Mouse (Mus musculus) retina, embryonic 14.5 days (tissue): Measurements from ENCODE around the gene Nek11.
A peak's percentile ranks its signal among the peaks of the same experiment; 100 is the strongest.

Experiments used
- DNase-seq: peaks from one replicate; pipeline ENCODE4 v3.0.0-alpha.2; 2015; ENCODE audit warnings: low spot score

Gene Nek11

DNA sequence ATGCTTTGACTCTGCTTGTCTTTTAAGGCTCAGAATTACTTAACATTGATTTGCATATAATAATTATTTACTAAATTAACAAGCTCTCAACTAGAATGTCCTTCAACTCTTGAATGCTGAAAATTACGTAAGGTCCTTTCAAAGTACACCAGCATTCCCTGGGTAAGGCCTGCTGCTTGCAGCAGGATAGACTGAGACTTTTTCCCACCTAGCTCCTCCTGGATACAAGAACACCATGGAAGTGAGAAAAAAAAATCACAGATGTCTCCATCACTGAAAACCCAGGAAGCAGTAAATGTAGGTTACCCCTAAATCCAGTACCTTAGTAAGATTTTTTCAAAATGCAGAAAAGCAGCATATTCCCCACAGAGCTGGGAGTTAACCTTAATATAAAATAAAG is 82.6 kb downstream of the Nek11 start:
- no peak for DNase-seq

DNA sequence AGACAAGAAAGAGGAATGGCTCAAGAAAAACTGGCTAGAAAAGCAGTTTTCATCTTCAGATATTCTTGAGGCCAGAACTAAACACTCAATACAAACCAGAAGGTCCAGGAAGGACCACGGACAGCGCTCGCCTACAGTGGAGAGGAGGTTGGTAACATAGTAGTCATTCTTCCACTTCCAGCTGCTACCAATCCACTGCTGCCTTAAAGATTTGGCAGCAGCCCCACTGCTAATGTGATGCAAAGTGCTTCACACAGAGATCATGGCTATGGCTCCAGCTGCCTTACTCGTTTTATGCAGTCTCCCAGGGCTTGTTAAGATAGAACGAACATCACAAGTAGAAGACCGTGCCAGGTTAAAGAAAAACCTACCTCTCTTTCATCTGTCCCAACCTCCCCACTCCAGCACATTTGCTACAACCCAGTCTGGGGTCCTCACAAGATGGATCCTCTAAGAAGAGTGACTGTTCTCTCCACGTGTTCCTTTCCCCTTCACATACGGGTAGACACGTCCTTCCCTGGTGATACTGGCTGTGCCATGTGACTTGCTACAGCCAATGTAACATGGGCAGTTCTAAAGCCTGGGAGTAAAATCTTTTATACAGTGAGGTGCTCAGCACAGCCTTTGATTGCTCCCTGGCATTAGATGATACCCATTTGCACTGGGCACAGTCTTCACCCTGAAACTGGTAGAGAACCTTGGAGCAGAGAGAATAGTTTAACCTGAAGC is 85.6 kb downstream of the Nek11 start:
- DNase-seq = peak; percentile 20

DNA sequence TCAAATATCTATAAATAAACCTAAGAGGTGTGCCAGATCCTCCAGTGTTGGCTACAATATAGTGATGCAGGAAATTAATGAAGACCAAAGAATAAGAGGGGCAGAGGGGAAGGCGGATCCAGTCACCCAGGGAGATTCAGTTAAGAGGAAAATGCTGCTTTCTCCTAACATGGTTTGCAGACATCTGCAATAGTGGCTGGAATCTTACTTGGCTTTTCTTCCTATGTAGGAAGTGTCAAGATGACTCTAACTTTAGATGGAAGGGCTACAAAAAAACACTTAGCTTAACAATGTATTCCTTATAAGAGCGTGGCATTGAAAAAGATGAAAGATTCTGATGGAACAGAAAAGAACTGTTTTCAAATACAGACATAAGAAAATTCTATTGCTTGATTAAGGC is 89.3 kb downstream of the Nek11 start:
- DNase-seq = no peak

DNA sequence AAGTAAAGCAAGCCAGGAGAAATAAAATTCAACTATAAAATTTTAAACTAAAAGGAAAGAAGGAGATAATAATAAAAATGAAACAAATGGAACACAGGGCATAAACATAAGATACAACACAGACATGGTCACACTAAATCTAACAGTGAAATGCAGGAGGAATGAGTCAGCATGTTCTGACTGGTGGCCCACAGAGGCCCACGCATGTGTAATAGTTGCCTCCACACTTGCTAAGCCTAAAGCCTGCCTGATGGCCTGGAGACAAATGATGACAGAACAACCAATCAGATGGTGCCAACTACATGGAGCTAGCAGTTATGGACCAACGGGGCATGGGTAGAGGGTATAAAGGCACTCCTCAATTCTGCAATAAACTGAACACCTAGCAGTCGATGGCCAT is 93.1 kb downstream of the Nek11 start:
- no peak for DNase-seq

DNA sequence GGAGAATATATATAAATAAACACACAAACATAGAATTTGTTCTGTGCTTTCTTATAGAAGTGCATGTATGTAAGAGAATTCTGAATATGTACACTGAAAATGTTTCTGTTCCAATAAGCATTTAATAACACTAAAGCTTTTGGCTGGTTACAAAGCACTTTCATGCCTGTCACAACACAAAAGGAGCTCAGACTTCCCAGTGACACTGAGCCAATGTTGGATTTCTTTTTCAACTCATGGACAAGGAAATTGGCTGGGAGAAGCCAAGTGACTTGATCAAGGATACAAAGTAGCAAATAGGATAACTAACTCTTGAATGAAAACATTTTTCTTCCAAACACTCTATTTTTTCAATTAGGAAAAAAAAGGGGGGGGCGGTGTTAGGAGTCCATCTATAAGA is 93.9 kb downstream of the Nek11 start:
- DNase-seq = no peak

DNA sequence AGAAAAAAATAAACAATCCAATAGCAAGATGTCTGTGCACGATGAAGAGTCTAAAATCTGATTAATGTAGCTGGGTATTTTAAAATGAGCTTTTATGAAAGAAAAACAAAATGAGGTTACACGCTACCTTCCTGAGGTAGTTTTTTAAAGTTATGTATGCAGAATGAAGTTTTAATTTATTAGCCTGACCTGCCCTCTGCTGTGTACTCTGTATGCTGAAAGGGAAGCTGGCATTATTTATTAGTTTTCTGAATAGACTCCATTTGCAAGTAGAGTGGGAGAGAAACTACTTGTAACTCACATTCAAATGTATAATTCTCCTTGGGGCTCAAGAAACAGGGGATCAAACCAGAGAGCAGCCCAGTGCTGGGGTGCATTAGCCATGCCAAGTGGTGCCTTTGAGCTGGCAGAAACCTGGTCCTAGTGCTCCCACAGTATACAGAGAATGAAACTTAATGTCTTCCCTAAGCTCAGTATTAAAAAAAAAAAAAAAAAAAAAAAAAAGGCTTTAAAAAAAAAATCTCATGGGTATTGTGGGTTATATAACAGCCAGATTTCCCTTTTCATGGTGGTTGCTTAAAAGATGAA is 94.5 kb downstream of the Nek11 start:
- DNase-seq = no peak

DNA sequence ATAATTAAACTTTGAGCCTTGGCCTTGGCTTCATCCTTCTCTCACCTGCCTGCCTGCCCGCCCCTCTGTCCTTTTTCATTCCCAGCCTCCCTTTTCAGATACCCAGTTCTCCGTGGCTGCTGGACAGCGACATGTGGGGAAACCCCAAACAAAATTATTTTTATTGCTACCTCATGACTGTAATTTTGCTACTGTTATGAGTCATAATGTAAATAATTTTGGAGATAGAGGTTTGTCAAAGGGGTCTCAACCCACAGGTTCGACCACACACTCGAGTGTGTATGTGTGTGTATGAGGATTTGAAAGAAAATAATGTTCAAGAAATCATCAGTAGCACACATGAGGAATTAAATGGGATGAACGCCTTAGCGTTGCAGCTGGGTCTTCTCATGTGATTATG is 110.7 kb downstream of the Nek11 start:
- no peak for DNase-seq

DNA sequence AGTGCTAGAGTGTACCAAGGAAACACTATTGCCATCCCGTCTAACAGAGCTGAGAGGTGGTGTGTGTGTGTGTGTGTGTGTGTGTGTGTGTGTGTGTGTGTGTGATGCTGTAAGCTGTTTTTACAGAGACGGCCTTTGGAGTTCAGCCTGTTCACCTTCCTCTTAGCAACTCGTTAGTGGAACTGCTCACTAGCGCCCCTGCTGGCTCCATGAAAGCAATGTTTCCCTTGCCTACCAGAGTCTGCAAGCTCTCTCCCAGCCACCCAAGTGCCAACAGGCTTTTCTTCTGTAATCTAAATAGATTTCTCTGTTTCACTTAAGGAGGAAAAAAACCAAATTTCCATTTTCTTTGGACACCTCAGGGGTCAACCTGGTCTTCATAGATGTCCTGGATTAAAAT is 112.6 kb downstream of the Nek11 start:
- DNase-seq = peak; percentile 79

DNA sequence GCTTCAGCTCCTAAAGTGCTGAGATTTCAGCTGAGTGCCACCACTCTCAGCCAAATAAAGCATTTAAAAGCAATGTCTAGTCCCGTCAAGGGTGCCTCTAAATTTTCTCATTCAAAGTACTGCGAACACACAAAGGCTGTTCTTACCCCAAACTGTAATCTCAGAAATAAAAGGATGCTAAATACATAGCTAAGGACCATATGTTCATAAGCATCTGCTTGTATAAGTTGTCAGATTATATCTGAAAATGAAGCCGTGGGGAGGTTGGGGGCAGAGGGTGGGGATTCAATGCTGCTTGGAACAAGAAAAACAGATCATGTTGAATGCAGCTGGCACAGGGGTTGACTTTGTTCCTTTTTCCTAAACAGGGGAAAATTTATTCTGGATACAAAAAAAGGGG is 120.4 kb downstream of the Nek11 start:
- no peak for DNase-seq

DNA sequence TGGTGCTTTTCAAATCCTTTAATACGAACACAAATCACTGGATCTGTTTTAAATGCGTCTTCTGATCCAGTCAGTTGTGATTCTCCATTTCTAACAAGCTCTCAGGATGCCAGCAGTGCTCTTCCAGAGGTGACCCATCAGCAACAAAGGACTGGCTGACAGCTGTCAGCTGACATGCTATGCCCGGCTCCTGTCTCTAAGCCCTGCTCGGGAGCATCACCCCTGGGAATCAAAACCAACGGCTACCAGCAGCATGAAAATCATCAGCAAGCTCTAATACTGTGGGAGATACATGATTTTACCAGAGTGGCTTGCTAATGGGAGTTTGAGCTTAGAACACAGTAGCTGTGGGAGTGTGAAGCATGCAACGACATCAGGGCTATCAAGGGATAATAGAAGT is 121.0 kb downstream of the Nek11 start:
- peak; percentile 50 for DNase-seq

DNA sequence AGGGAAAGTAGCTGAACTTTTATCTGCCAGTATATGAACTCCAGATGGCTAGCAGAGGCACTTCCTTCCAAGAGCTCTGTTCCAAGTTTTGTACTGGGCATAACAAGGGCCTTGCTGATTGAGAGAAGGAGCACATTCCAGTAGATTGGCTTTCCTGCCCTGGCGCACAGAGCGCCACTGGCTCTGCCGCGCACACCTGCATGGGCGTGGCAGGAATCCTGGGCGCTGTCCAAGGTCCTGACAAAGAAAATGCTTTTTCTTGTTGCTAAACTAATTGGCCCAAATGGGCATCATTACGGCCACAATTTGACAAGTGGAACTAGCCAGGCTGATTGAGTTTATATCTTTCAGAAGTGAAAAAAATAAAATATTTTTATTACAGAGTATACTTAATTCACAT is 123.1 kb downstream of the Nek11 start:
- peak; percentile 68 for DNase-seq

DNA sequence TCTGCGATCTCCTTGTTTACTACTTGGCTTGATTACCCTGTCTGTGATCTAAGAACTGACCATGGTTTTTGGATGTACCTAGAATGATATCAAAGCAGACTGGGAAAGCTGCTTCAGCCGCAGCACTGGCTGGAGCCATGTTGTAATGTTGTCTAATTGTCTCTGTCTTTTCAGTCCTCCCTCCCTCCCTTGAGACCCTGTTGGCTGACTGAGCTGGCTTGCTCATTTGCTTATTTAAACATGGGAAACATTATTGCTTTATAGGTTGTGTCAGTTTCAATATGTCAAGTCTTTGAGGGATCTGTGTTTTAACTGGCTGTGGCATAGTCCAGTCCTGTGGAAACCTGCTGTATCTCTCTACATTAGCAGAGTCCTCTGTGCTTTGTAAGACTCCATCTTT is 132.2 kb downstream of the Nek11 start:
- DNase-seq = no peak

DNA sequence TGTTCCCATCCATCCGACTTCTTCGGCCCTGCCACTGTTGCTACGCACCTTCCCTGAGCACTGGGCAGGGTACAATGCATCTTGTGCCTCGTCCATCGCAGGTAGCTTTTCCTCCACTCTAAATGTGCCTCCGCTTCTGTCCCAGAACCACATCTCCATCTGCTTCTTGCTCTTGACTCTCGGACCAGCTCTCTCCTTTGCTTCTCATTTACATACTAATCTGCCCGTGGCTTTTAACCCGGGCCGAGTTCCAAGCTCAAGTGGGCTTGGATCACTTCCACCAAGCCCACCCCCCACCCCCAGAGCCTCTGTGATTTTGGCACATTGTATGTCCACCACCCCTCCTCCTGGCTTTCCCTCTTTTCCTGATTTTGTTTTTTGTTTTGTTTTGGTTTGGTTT is 137.7 kb downstream of the Nek11 start:
- no peak for DNase-seq

DNA sequence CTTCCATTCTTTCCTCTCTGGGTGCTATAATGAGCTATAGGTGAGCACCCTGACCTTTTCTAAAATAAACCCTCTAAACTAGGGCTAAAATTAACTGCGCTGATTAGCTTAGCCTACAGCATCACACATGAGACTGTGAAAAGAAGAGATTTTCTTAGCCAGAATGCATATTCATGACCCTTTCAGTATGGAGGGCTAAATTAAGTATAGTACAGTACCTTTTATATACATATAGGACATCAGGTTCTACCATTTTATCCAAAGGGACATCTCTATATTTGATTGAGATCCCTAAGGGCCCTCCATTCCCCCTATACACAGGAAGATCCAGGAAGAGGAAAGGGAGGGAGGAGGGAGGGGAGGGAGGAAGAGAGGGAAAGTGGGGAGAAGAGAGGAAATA is 141.2 kb downstream of the Nek11 start:
- no peak for DNase-seq

DNA sequence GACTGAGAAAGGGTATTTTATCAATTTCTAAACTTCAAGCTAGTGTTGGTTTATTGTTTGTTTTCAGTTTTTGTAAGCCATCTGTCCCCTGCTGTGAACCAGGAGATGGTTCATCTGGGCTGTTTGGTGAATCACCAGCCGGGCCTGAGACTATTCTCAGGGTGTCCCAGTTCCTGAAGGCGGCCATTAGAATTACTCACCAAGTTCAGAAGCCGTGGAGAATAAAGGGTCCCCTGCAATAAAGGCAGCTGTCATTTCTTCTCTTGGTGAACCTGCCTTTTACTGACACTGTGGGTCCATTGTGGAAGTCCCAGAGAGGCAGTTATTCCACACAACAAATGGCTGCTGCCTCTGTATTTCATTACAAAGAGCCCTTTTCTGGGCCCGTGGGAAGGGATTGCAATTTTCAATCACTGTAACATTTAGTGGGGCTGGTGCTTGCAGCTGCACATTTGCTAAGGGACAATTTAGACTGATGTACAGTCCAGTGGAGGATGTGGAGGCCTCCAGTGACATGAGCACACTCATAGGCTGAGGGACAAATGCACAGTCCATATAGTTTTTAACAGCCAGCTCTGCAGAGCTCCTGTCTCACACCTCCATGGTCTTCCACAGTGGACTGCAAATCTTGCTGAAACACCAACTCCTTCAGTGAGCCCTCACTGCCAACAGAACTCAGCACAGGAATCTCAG is 142.8 kb downstream of the Nek11 start:
- DNase-seq = no peak

DNA sequence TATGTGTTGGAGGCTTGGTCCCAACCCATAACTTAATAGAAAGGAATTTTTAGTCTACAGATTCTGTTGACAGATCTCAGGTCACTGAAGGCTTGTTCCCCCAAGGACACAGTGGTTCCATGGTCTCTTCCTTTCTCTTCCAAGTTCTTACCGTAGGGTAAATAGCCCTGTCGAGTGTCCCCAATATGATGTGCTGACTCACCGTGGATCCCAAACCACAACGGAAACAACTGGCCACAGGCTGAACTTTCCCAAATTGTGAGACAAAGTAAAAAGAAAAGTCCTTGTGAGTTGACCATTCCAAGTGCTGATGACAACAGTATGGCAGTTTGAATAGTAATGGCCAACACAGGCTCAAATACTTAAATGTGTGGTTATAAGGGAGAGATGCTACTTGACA is 144.1 kb downstream of the Nek11 start:
- no peak for DNase-seq

DNA sequence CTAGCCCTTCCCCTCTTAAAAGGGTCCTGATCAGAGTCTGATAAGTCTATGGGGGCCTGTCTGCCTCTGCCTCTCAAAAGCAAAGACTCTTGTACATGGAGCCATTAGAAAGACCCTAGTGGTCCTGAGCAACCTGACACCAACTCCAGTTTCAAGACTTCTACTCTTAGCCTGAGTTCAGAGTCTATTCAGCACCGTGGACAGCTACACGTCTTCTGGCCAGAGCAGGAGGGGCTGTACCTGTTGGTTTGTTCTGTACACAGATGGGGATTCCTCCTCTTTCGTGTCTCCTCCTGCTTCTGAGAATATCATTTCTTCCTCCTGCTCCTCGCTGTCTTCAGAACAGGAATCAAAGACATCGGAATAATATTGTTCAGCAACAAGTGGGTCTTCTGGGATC is 151.3 kb downstream of the Nek11 start:
- DNase-seq = no peak

DNA sequence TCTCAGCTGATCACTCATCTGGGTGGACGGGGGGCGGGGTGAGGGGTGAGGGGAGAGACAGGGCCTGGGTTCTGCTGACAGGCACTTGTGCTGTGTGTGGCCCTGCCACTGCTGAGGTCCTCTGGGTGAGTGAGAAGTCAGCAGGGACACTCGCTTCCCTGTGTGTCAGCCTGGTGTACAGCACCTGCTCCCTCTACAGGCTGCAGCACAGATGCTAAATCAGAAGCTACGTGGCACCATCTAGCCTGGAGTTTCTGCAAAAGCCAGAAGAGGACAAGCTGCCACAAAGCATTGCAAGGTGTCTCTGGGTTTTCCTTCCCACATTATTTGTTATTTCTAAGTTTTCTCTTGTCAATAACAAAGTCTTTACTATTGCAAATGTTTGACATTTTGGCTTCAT is 180.9 kb downstream of the Nek11 start:
- no peak for DNase-seq

DNA sequence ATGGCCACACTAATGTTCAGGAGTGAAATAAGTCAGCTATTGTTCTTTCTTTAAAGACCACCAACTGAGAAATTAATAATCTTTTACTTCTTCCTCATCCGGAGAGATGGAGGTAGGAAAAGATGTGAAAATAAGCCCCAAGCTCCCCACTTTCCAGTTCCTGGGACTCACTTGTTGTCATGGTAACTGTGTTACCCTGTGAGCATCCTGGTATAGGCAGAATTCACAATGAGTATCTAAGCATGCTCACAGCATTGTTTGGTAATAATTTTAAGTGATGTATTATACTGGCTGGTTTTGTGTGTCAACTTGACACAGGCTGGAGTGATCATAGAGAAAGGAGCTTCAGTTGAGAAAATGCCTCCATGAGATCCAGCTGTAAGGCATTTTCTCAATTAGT is 195.0 kb downstream of the Nek11 start:
- no peak for DNase-seq

DNA sequence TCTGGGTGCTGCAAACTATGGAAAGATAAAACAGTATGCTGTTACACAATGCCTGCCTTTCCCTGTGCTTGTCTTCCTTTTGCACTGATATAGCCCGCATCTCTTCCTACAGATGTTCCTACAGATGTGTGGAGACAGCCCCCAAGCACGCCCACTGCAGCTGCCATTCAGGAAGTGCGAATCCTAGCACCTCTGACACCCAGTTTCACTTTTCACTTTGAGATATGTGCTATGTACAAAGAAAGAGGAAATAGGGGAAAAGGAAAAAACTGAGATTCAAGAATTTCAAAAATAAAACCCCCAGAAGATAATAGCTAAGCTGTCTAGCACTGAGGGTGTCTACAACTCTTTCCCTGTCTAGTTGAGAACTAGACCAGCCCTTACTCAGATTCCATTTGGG is 208.6 kb downstream of the Nek11 start:
- DNase-seq = no peak

DNA sequence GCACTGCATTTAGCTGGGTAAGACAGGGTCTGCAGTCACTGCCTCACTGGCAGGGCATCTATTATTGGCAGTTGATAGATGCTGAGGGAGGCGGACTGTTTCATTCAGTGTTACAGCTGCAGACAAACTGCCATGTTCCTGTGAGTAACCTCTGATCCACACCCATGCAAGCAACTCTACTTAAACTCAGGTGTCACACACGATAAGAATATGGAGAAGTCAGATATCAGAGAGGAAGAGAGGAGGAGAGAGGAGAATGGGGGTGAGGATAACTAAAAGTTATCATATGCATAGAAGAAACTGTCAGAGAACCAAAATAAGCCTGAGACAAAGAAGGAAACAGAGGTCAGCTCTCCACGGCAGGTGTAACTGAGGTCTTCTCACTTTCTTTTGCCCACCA is 212.9 kb downstream of the Nek11 start:
- no peak for DNase-seq

DNA sequence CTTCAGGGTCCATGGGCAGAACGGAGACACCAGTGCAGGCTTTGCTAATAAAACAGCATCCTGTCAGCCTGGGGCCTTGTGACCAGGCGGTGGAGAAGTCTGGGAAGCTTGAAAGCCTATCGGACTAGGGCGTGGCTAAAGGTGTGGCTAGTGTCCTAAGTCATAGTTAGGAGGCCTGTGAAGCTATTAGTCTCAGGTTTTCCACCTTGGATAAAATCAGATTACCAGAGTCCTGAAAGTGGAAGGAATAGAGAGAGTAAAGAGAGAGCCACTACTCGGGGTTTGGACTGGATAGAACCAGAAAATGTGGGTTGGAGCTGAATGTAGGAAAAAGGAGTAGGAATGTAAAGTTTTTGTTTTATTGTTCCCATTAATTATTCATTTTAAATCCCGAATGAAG is 250.3 kb downstream of the Nek11 start, which contains the start of gene 1700080E11Rik:
1700080E11Rik (minus strand) TSS at position 101 of the 400 bp plus-strand sequence.
- DNase-seq = no peak

DNA sequence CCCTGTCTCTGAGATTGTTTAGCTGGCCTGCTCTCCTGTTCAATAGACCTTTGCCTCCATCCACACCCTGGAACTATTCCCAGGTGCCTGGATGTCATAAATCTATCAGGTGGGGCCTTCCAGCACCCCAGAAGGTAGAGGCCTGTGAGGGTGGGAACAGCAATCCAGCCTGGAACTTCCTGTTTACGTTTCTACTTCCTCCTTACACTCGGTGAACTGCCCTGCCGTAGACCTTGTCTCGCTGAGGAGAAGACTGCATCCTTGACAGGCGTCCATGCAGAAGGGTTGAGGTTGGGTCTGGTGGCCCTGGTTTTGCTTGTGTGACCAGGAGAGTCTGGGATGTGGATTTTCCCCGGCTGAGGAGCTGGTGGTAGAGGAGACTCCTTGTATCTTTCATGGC is 256.1 kb downstream of the Nek11 start:
- DNase-seq = no peak

DNA sequence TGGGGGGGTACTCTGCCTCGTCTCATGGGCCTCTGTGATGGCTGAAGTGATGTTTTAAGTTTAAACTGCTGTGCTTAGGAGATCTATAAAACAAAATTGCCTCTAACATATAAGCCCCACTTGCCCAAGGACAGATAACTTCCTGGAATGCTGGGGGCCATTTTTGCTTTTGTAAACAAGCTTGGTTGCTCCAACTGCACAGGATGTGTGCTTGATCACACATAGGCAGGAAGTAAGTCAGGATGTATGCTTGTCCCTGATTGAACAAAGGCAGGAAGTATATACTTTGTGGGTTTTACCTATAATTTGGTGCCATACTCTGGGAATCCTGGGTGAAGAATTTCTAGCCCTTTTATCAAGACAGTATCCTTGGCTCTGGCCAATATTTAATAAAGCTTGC is 258.9 kb downstream of the Nek11 start:
- DNase-seq = no peak
